Mouse (Mus musculus) common myeloid progenitor, adult 5-6 weeks (primary cell): ENCODE results near the gene Matn4. TPM values are rescaled to one million over a fixed set of nuclear protein-coding genes. Genes with fewer than 3 reads are reported as not detected.

Source experiments
- ATAC-seq: replicated peaks from 2 replicates; pipeline ENCODE4 v1.8.0; 2016; ENCODE audit warnings: low read depth, mild to moderate bottlenecking, moderate TSS enrichment, inconsistent platforms; ENCODE audit not compliant: poor library complexity, severe bottlenecking
- total RNA-seq: library from RNA; stranded (forward); fragments of 200-1000, 187-1606 nt; gene quantifications from 2 replicates; pipeline ENCODE4 v1.2.3, GENCODE M21; 2017

The Matn4 gene
- not detected in 2 replicates for total RNA-seq

GRCm38 (mm10) chr2:164405060-164405459 lies at the start of gene Matn4:
Gene Matn4, minus strand, starts transcription at chr2:164405160.
- no peak for ATAC-seq

- no peak for ATAC-seq
Measured at GRCm38 (mm10) chr2:164453887-164454500, 49.0 kb upstream of the Matn4 start.

GRCm38 (mm10) chr2:164453047-164453757 lies 48.2 kb upstream of the Matn4 start:
- ATAC-seq = no peak

GRCm38 (mm10) chr2:164452000-164452676 lies 47.2 kb upstream of the Matn4 start:
- ATAC-seq = no peak

GRCm38 (mm10) chr2:164449341-164450042 lies 44.5 kb upstream of the Matn4 start:
- ATAC-seq = no peak

GRCm38 (mm10) chr2:164448921-164449320 lies 44.0 kb upstream of the Matn4 start:
- ATAC-seq = no peak

GRCm38 (mm10) chr2:164448140-164448539 lies 43.2 kb upstream of the Matn4 start:
- no peak for ATAC-seq

- ATAC-seq = no peak
Measured at GRCm38 (mm10) chr2:164446086-164446469, 41.1 kb upstream of the Matn4 start.

GRCm38 (mm10) chr2:164445399-164446085 lies 40.6 kb upstream of the Matn4 start:
- ATAC-seq = no peak

GRCm38 (mm10) chr2:164444701-164445100 lies 39.7 kb upstream of the Matn4 start:
- ATAC-seq = no peak

GRCm38 (mm10) chr2:164443460-164444000 lies 38.6 kb upstream of the Matn4 start, which contains the start of gene Sdc4:
Gene Sdc4, minus strand, starts transcription at chr2:164443887.
- no peak for ATAC-seq

- 0 out of 2 replicates have a peak, but pooled peaks have one; percentile 19 for ATAC-seq
Measured at GRCm38 (mm10) chr2:164443051-164443437, 38.1 kb upstream of the Matn4 start.

- ATAC-seq = no peak
Measured at GRCm38 (mm10) chr2:164442315-164443050, 37.5 kb upstream of the Matn4 start.

- no peak for ATAC-seq
Measured at GRCm38 (mm10) chr2:164441731-164442130, 36.8 kb upstream of the Matn4 start.

- ATAC-seq = peak; percentile 92
Measured at GRCm38 (mm10) chr2:164441155-164441554, 36.2 kb upstream of the Matn4 start.

GRCm38 (mm10) chr2:164440314-164440713 lies 35.4 kb upstream of the Matn4 start:
- no peak for ATAC-seq

- ATAC-seq = no peak
Measured at GRCm38 (mm10) chr2:164439001-164439421, 34.1 kb upstream of the Matn4 start.

GRCm38 (mm10) chr2:164438257-164438656 lies 33.3 kb upstream of the Matn4 start:
- ATAC-seq = no peak

GRCm38 (mm10) chr2:164437710-164438109 lies 32.8 kb upstream of the Matn4 start:
- ATAC-seq = no peak
